Mouse (Mus musculus) midbrain, embryonic 12.5 days (tissue): Measurements from ENCODE around the gene Lmcd1. TPM values are rescaled to one million over a fixed set of nuclear protein-coding genes. Genes with fewer than 3 reads are reported as not detected.
A peak's percentile ranks its signal among the peaks of the same experiment; 100 is the strongest.

Experiments used
- ATAC-seq: fragments of 200-750 bp; cut with Nextera tagmentation; 2 replicates; pipeline ENCODE4 v1.8.0; 2017; ENCODE audit warnings: low read depth, moderate TSS enrichment, moderate library complexity; ENCODE audit not compliant: low FRiP score
- H3K27ac ChIP-seq: fragments of 300-500 bp; sonication (generic); replicated peaks from 2 replicates; pipeline ENCODE4 v1.5.1; 2016; ENCODE audit warnings: mild to moderate bottlenecking
- H3K27me3 ChIP-seq: fragments of 300-500 bp; sonication (generic); 2 replicates; pipeline ENCODE4 v1.6.1; 2016; ENCODE audit warnings: mild to moderate bottlenecking
- H3K36me3 ChIP-seq: fragments of 300-500 bp; sonication (generic); 2 replicates; pipeline ENCODE4 v1.6.1; 2016
- H3K4me1 ChIP-seq: fragments of 300-500 bp; sonication (generic); 2 replicates; pipeline ENCODE4 v1.6.1; 2016
- H3K4me2 ChIP-seq: fragments of 300-500 bp; sonication (generic); replicated peaks from 2 replicates; pipeline ENCODE4 v1.6.1; 2016; ENCODE audit warnings: mild to moderate bottlenecking, moderate library complexity
- H3K4me3 ChIP-seq: fragments of 300-500 bp; sonication (generic); 2 replicates; pipeline ENCODE4 v1.5.1; 2016; ENCODE audit warnings: mild to moderate bottlenecking
- H3K9ac ChIP-seq: fragments of 300-500 bp; sonication (generic); replicated peaks from 2 replicates; pipeline ENCODE4 v1.6.1; 2016; ENCODE audit warnings: mild to moderate bottlenecking, moderate library complexity
- H3K9me3 ChIP-seq: fragments of 300-500 bp; sonication (generic); 2 replicates; pipeline ENCODE4 v1.6.1; 2016; ENCODE audit warnings: mild to moderate bottlenecking
- WGBS: fragments of 180-500 bp; shearing (Covaris S2); methylation state at CpG from one replicate; pipeline ENCODE4 v1.1.7; 2016; 5-methylcytosine and 5-hydroxymethylcytosine counted together
- polyA plus RNA-seq: library from polyadenylated mRNA; unstranded; fragments of >200 nt; fragmentation: Nextera tagmentation; extraction: Ambion mirVana; gene quantifications from 2 replicates; pipeline ENCODE4 v1.2.1, GENCODE M21; 2016

Gene Lmcd1
- polyA plus RNA-seq, 1 experiment from 2014 or later = 9.7 TPM

GRCm38 (mm10) chr6:112327793-112328192 is 54.2 kb downstream of the Lmcd1 start:
- WGBS = 92% methylated on average over 5 of the region's 5 CpGs
- ATAC-seq = no peak
- Histone ChIP-seq H3K36me3 (no peaks in the 10 kb centered on the region), H3K4me1 (no peaks in the 10 kb centered on the region; the same call in 1 of the 2 replicates), H3K27me3 (no peaks in the 10 kb centered on the region), H3K4me3 (no peak overlapping the region), H3K27ac (no peak overlapping the region), H3K9ac (no peak overlapping the region), H3K9me3 (no peaks in the 10 kb centered on the region), H3K4me2 (no peak overlapping the region)

GRCm38 (mm10) chr6:112330520-112331222 is 57.1 kb downstream of the Lmcd1 start:
- Histone ChIP-seq H3K4me1 (no peaks in the 10 kb centered on the region; the same call in 1 of the 2 replicates), H3K9ac (no peak overlapping the region), H3K27ac (no peak overlapping the region), H3K27me3 (no peaks in the 10 kb centered on the region), H3K9me3 (no peaks in the 10 kb centered on the region), H3K4me2 (no peak overlapping the region), H3K36me3 (no peaks in the 10 kb centered on the region), H3K4me3 (no peak overlapping the region)
- no peak for ATAC-seq
- whole genome bisulfite sequencing = 81% methylated on average over 5 of the region's 5 CpGs

- Histone ChIP-seq H3K27ac (no peak overlapping the region), H3K9ac (no peak overlapping the region), H3K4me2 (no peak overlapping the region), H3K27me3 (no peaks in the 10 kb centered on the region), H3K4me1 (no peaks in the 10 kb centered on the region; the same call in 1 of the 2 replicates), H3K4me3 (no peak overlapping the region), H3K36me3 (no peaks in the 10 kb centered on the region), H3K9me3 (no peaks in the 10 kb centered on the region)
- 88% methylated on average over 6 of the region's 6 CpGs for WGBS
- no peak for ATAC-seq
Observed at GRCm38 (mm10) chr6:112331223-112331598, 57.7 kb downstream of the Lmcd1 start.

GRCm38 (mm10) chr6:112333930-112334329 is 60.4 kb downstream of the Lmcd1 start:
- H3K9me3 ChIP-seq = no peaks in the 10 kb centered on the region
- no peak overlapping the region for H3K9ac ChIP-seq
- WGBS = 88% methylated on average over 5 of the region's 5 CpGs
- H3K4me3 ChIP-seq = no peak overlapping the region
- no peaks in the 10 kb centered on the region for H3K36me3 ChIP-seq
- H3K27me3 ChIP-seq = no peaks in the 10 kb centered on the region
- no peak for ATAC-seq
- H3K27ac ChIP-seq = no peak overlapping the region
- no peaks in the 10 kb centered on the region; the same call in 1 of the 2 replicates for H3K4me1 ChIP-seq
- no peak overlapping the region for H3K4me2 ChIP-seq

- 84% methylated on average over 6 of the region's 6 CpGs for WGBS
- H3K27me3 ChIP-seq = no peaks in the 10 kb centered on the region
- H3K4me2 ChIP-seq = no peak overlapping the region
- H3K4me1 ChIP-seq = no peaks in the 10 kb centered on the region
- H3K9me3 ChIP-seq = no peaks in the 10 kb centered on the region
- no peak overlapping the region for H3K27ac ChIP-seq
- no peak for ATAC-seq
- H3K4me3 ChIP-seq = no peak overlapping the region
- no peak overlapping the region for H3K9ac ChIP-seq
- H3K36me3 ChIP-seq = no peaks in the 10 kb centered on the region
Observed at GRCm38 (mm10) chr6:112337667-112338066, 64.1 kb downstream of the Lmcd1 start.

GRCm38 (mm10) chr6:112339016-112339415 is 65.5 kb downstream of the Lmcd1 start:
- Histone ChIP-seq H3K27me3 (no peaks in the 10 kb centered on the region), H3K36me3 (no peaks in the 10 kb centered on the region), H3K4me3 (no peak overlapping the region), H3K9me3 (no peaks in the 10 kb centered on the region), H3K4me1 (no peaks in the 10 kb centered on the region), H3K27ac (no peak overlapping the region), H3K4me2 (no peak overlapping the region), H3K9ac (no peak overlapping the region)
- ATAC-seq = no peak
- WGBS = 90% methylated on average over 4 of the region's 4 CpGs

- ATAC-seq = no peak
- no peak overlapping the region for H3K4me2 ChIP-seq
- H3K9me3 ChIP-seq = no peaks in the 10 kb centered on the region
- no peaks in the 10 kb centered on the region for H3K4me1 ChIP-seq
- H3K4me3 ChIP-seq = no peak overlapping the region
- WGBS = 93% methylated on average over 4 of the region's 4 CpGs
- H3K9ac ChIP-seq = no peak overlapping the region
- no peaks in the 10 kb centered on the region for H3K36me3 ChIP-seq
- no peak overlapping the region for H3K27ac ChIP-seq
- H3K27me3 ChIP-seq = no peaks in the 10 kb centered on the region
Observed at GRCm38 (mm10) chr6:112350452-112350851, 76.9 kb downstream of the Lmcd1 start.

- H3K9ac ChIP-seq = no peak overlapping the region
- H3K4me2 ChIP-seq = no peak overlapping the region
- no peaks in the 10 kb centered on the region for H3K9me3 ChIP-seq
- ATAC-seq = no peak
- H3K4me1 ChIP-seq = no peaks in the 10 kb centered on the region
- WGBS = 86% methylated on average over 1 of the region's 1 CpGs
- H3K27me3 ChIP-seq = no peaks in the 10 kb centered on the region
- H3K36me3 ChIP-seq = no peaks in the 10 kb centered on the region
- H3K27ac ChIP-seq = no peak overlapping the region
- H3K4me3 ChIP-seq = no peak overlapping the region
Observed at GRCm38 (mm10) chr6:112359341-112359740, 85.8 kb downstream of the Lmcd1 start.

- Histone ChIP-seq H3K36me3 (no peaks in the 10 kb centered on the region), H3K27me3 (no peaks in the 10 kb centered on the region), H3K4me1 (no peaks in the 10 kb centered on the region), H3K27ac (no peak overlapping the region), H3K4me2 (no peak overlapping the region), H3K9me3 (no peaks in the 10 kb centered on the region), H3K4me3 (no peak overlapping the region), H3K9ac (no peak overlapping the region)
- 78% methylated on average over 8 of the region's 8 CpGs for WGBS
- no peak for ATAC-seq
Observed at GRCm38 (mm10) chr6:112360676-112361075, 87.1 kb downstream of the Lmcd1 start.

- Histone ChIP-seq H3K4me1 (no peaks in the 10 kb centered on the region), H3K9ac (no peak overlapping the region)
Observed at GRCm38 (mm10) chr6:112362349-112362958, 88.9 kb downstream of the Lmcd1 start.

GRCm38 (mm10) chr6:112364581-112364980 is 91.0 kb downstream of the Lmcd1 start:
- Histone ChIP-seq H3K4me3 (no peak overlapping the region), H3K9ac (no peak overlapping the region), H3K4me2 (no peak overlapping the region), H3K27ac (no peak overlapping the region), H3K36me3 (no peaks in the 10 kb centered on the region), H3K27me3 (no peaks in the 10 kb centered on the region), H3K4me1 (no peaks in the 10 kb centered on the region), H3K9me3 (no peaks in the 10 kb centered on the region)
- WGBS = 49% methylated on average over 2 of the region's 2 CpGs
- ATAC-seq = no peak

More at GRCm38 (mm10) chr6:112362349-112362958, 88.9 kb downstream of the Lmcd1 start:
- H3K4me2 ChIP-seq = no peak overlapping the region
- H3K4me3 ChIP-seq = no peak overlapping the region
- no peaks in the 10 kb centered on the region for H3K36me3 ChIP-seq
- ATAC-seq = peak; percentile 39; the same call in 1 of the 2 replicates
- 46% methylated on average over 6 of the region's 6 CpGs for WGBS
- no peak overlapping the region for H3K27ac ChIP-seq
- H3K27me3 ChIP-seq = no peaks in the 10 kb centered on the region
- no peaks in the 10 kb centered on the region for H3K9me3 ChIP-seq

GRCm38 (mm10) chr6:112365294-112365693 is 91.7 kb downstream of the Lmcd1 start:
- H3K4me3 ChIP-seq = no peak overlapping the region
- no peak overlapping the region for H3K27ac ChIP-seq
- WGBS = 80% methylated on average over 10 of the region's 10 CpGs

More at GRCm38 (mm10) chr6:112365294-112365693, 91.7 kb downstream of the Lmcd1 start:
- ATAC-seq = no peak
- no peaks in the 10 kb centered on the region for H3K9me3 ChIP-seq
- H3K27me3 ChIP-seq = no peaks in the 10 kb centered on the region
- H3K36me3 ChIP-seq = no peaks in the 10 kb centered on the region
- no peaks in the 10 kb centered on the region for H3K4me1 ChIP-seq
- H3K9ac ChIP-seq = no peak overlapping the region
- no peak overlapping the region for H3K4me2 ChIP-seq
